Mouse (Mus musculus): ENCODE measurements at regions not wholly inside any gene's neighbourhood (a gene's known extent, or its start where the extent isn't known, plus 50 kb on each side); places are given as distances from the start of the nearest gene placed in this dataset.
"Not testable (repeated sequence)": the region's sequence is repeated elsewhere in the genome, so short reads cannot be mapped to it uniquely, and the experiment has no call there.

DNA sequence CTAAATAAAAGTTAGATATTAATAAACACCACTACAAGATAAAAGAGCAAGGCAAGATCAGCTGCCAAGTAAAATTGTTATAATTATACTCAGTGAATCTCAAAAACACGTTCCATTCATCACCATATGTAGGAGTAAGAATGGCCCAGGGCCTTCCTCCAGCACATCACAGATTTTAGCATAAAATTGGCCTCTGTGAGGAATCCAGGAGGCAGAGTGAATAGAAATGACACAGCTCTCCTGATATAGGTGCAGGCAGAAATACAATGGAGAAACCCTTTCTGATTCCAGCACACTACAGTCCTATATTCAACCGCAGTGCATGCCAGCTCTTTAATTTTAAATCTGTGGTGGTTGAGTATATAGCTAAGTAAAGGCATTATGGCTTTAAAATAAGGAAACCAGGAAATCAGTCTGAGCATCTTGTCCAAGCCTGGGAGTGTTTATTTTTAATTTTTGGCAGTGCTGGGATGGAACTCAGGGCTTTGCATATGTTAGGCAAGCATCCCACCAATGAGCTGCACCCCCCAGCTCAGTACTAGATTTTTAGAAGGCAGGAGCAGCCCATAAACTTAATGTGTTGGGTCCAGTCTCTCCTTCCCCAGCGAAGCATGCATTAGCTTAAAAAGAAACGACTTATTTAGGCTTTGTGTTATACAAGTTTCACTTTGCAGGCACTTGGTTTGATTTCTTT is 158.3 kb upstream of the Ptprz1 start:
- peak in 1 of 2 experiments; percentile 33 for DNase-seq (ENCODE audit: low spot score in 2 of 2)

DNA sequence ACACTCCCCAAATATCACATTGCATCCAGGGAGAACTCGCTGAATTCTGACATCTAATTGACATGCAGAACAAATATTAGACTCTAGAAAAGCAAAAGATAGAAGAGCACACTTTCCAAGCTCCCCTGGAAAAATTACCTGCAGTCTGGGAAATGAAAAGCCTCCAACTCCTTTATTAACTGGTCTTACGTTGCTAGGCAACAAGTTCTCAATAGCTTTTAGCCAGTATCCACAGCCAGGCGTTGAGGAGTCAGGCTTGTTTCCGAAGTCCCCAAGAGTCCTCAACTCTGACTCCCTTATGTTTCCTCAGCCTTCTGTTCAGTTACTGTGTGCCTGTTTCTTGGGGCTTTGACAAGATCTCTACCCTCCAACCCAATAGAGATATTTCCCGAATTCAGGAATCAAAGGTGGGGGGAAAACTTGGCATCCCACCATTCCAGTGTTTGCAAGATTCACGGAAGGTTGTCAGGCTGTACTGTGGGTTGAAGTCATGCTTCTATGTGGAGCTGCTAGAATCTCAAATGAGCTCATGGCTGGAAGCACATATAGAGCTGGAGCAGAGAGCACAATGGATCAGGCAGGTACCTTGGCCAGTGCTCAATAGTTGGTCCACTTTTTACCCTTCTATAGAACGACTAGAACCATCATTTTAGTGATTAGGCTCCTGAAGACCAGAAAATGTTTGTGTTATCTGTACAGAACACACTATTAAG is 159.0 kb upstream of the Ptprz1 start:
- DNase-seq (ENCODE audit: low spot score in 2 of 2): no peak

- no peak for DNase-seq (ENCODE audit: low spot score in 2 of 2)
These were observed 177.1 kb upstream of the Ptprz1 start for GRCm38 (mm10) chr6:22698187-22698586.

- no peak for DNase-seq (ENCODE audit: low spot score in 2 of 2)
These were observed 186.6 kb upstream of the Ptprz1 start for GRCm38 (mm10) chr6:22688678-22689126.

GRCm38 (mm10) chr6:22674586-22674929 is 200.7 kb upstream of the Ptprz1 start:
- DNase-seq (ENCODE audit: low spot score in 2 of 2): no peak

GRCm38 (mm10) chr6:22673919-22674585 is 201.2 kb upstream of the Ptprz1 start:
- no peak for DNase-seq (ENCODE audit: low spot score in 2 of 2)

- DNase-seq (ENCODE audit: low spot score in 2 of 2): no peak
These were observed 203.8 kb upstream of the Ptprz1 start for GRCm38 (mm10) chr6:22671524-22671923.

- DNase-seq (ENCODE audit: low spot score in 2 of 2): no peak
These were observed 206.9 kb upstream of the Ptprz1 start for GRCm38 (mm10) chr6:22668190-22668975.

- DNase-seq (ENCODE audit: low spot score in 2 of 2): not testable (repeated sequence)
These were observed 217.9 kb upstream of the Ptprz1 start for GRCm38 (mm10) chr6:22657401-22657800.

DNA sequence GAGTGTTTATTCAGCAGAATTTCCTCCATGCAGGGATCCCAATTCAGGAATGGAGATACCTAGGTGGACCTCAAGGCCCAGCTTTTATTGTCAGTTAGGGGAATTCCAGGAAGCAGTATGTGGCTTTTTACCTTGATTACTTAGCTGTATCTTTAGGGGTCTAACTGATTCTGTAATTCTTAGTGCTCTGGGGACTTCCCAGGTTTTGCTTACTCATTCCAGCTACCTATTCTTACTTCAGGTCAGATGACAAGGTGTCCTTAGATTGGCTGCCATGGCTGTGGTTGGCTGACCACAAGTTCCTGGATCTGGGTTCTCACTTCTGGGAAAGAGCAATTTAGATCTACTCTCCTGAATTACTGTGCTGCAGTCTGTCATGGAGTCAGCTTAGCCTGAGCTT is 235.2 kb upstream of the Ptprz1 start:
- DNase-seq (ENCODE audit: low spot score in 2 of 2): no peak

GRCm38 (mm10) chr6:22635141-22635540 is 240.2 kb upstream of the Ptprz1 start:
- DNase-seq (ENCODE audit: low spot score in 2 of 2): no peak

GRCm38 (mm10) chr6:22634740-22635139 is 240.6 kb upstream of the Ptprz1 start:
- DNase-seq (ENCODE audit: low spot score in 2 of 2): no peak

DNA sequence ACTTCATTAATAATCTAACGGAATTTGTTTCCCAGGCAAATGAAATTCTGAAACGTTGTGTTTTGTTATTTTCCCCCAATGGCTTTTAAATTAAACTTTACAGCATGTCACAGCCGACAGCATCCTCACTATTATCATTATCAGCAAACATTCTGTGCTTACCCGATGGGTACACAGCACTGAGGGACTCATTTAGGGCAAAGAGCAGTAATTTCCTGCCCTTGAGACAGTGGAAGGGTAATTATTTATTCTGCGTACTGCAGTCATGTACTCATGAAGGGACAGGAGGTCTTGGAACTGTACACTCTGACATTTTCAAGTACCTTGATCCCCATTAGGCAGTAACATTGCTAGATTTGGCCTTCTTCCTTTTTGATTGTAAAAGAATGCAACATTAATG is 235.5 kb upstream of the Fam3c start:
- DNase-seq (ENCODE audit: low spot score in 2 of 2): no peak

DNA sequence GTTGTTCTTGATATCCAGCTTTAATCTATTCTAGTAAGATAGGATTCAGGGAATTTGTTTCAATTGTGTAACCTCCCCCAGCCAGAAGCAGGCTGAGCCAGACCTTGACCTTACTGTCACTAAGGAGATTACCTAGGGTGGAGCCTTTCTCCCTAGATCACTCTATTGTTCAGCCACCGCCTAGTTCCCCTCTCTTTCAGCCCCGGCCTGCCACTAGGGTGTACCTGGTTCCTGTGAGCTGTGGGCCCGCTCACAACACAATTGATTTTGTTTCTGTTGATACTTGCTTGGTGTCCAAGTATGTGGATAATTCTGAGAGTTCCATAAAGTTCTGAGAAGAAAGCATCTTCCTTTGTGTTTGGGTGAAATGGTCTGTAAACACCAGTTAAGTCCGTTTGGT is 228.8 kb upstream of the Fam3c start:
- no peak for DNase-seq (ENCODE audit: low spot score in 2 of 2)

- DNase-seq (ENCODE audit: low spot score in 2 of 2): no peak
These were observed 216.9 kb upstream of the Fam3c start for GRCm38 (mm10) chr6:22572925-22573324.

DNA sequence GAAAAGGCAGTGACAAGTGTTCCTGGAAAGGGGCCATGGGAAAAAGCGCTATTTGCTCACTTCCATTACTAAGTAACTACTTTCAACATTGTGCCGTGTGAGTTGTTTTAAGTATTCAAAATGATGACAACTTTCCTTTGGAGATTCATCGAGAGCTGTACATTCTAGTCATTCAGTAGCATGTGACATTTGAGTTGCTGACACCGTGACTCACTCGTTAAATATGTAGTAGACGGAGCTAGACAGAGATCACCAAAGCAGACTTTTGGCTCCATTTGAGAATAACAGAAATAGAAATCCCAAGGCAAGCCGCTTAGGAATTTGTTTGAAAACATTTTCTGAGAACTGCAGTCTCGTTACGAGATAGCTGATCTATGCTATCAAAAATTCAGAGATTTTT is 211.8 kb upstream of the Fam3c start:
- no peak for DNase-seq (ENCODE audit: low spot score in 2 of 2)

GRCm38 (mm10) chr6:22548296-22549245 is 192.5 kb upstream of the Fam3c start:
- no peak for DNase-seq (ENCODE audit: low spot score in 2 of 2)

- no peak for DNase-seq (ENCODE audit: low spot score in 2 of 2)
These were observed 185.6 kb upstream of the Fam3c start for GRCm38 (mm10) chr6:22541603-22542002.

- no peak for DNase-seq (ENCODE audit: low spot score in 2 of 2)
These were observed 182.2 kb upstream of the Fam3c start for GRCm38 (mm10) chr6:22538254-22538653.

DNA sequence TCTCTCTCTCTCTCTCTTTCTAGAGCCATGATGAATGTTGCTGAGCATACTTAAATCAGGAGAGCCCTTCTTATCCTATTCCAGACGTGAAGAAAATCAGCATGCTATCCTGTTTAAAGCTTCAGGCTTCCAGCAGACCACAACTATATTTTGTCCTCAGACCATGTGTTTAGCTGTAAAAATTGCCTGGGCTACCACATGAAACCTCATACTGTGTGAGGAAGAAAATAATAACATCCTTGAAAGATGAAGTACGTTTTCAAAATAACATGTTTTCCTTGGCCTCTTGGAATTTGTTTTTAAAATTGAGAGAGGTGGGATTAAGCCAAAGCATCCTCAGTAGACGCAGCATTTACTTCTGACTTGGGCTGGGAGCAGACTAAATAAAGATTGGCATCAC is 168.3 kb upstream of the Fam3c start:
- DNase-seq (ENCODE audit: low spot score in 2 of 2): no peak

All from frontal cortex, postnatal 36 days (tissue).